Mouse (Mus musculus): ENCODE measurements around the gene Aknad1. TPM values are rescaled to one million over a fixed set of nuclear protein-coding genes. Genes with fewer than 3 reads are reported as not detected.

Gene Aknad1
- polyA plus RNA-seq, 1 experiment, result 0.79 TPM

DNA sequence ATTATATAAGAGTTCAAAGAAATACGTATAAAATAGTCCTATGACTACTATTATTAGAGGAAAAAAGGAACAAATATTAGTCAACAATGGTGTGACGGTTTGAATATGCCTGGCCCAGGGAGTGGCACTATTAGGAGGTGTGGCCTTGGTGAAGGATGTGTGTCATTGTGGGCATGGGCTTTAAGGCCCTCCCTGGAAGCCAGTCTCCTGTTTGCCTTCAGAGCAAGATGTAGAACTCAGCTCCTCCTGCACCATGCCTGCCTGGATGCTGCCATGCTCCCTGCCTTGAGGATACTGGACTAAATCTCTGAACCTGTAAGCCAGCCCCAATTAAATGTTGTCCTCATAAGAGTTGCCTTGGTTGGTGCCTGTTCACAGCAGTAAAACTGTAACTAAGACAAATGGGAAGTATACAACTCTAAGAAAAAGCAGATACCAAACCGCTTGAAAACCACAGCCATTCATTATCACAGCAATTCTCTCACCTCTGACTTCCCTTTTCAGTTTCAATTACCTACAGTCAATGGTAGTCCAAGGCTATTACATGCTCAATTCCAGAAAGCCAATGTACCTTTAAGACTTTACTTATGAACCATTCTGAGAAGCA is 21.5 kb upstream of the Aknad1 start:
- Histone ChIP-seq H3K4me1 (ENCODE audit: control insufficient read depth, insufficient read depth, low read length) (peaks cover 3% of the 10 kb centered on the region), H3K4me3 (ENCODE audit: insufficient read depth, low read length) (no peak overlapping the region), H3K27ac (ENCODE audit: insufficient read depth, low read length) (no peak overlapping the region)
- TF ChIP-seq POLR2A (IDR thresholded peaks at IDR 0.05; ENCODE audit: low read depth, low read length), result no peak
- no peak for TF ChIP-seq CTCF (IDR thresholded peaks at IDR 0.05; ENCODE audit: borderline replicate concordance, insufficient read depth, low read length)

DNA sequence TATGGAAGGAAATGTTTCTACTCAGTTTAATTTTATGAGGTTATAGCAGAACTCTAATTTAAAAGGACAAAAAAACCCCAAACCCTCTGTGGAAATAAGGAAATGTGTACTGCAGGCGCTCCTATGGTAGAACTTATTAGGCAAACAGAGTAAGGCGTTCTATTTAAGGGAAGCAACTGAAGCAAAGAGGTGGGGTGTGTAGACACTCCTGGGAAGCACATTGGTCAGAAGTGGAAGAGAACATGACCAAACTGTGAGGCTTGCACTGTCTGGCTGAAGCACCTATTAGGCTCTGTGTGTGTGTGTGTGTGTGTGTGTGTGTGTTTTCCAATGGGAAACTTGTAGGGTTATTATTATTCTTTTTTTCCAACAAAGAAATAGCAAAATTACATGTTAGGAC is 20.1 kb upstream of the Aknad1 start:
- TF ChIP-seq POLR2A (IDR thresholded peaks at IDR 0.05; ENCODE audit: low read depth, low read length) (no peak), CTCF (IDR thresholded peaks at IDR 0.05; ENCODE audit: borderline replicate concordance, insufficient read depth, low read length) (no peak)
- Histone ChIP-seq H3K4me1 (ENCODE audit: control insufficient read depth, insufficient read depth, low read length) (peaks cover 3% of the 10 kb centered on the region), H3K27ac (ENCODE audit: insufficient read depth, low read length) (no peak overlapping the region), H3K4me3 (ENCODE audit: insufficient read depth, low read length) (no peak overlapping the region)

DNA sequence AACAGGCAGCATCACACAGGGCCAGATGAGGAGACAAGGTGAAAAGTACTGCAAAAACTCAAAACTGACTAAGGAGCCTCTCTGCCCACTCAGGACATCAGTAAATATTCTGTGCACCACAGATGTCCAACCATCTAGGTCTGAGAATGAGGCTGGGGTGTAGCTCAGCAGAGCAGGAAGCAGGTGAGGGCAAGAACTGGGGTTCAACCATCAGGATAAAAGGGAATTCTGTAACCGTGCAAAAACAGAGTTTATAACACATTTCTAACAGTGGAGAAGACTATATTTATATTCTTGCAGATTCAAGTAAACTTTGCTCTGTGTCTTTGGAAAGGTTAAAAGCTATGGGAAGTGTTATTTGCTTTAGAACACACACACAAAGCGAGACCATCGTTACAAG is 19.7 kb upstream of the Aknad1 start:
- H3K4me3 ChIP-seq (ENCODE audit: insufficient read depth, low read length), result no peak overlapping the region
- no peak overlapping the region for H3K27ac ChIP-seq (ENCODE audit: insufficient read depth, low read length)
- H3K4me1 ChIP-seq (ENCODE audit: control insufficient read depth, insufficient read depth, low read length), result peaks cover 3% of the 10 kb centered on the region
- TF ChIP-seq CTCF (IDR thresholded peaks at IDR 0.05; ENCODE audit: borderline replicate concordance, insufficient read depth, low read length) (no peak), POLR2A (IDR thresholded peaks at IDR 0.05; ENCODE audit: low read depth, low read length) (no peak)

DNA sequence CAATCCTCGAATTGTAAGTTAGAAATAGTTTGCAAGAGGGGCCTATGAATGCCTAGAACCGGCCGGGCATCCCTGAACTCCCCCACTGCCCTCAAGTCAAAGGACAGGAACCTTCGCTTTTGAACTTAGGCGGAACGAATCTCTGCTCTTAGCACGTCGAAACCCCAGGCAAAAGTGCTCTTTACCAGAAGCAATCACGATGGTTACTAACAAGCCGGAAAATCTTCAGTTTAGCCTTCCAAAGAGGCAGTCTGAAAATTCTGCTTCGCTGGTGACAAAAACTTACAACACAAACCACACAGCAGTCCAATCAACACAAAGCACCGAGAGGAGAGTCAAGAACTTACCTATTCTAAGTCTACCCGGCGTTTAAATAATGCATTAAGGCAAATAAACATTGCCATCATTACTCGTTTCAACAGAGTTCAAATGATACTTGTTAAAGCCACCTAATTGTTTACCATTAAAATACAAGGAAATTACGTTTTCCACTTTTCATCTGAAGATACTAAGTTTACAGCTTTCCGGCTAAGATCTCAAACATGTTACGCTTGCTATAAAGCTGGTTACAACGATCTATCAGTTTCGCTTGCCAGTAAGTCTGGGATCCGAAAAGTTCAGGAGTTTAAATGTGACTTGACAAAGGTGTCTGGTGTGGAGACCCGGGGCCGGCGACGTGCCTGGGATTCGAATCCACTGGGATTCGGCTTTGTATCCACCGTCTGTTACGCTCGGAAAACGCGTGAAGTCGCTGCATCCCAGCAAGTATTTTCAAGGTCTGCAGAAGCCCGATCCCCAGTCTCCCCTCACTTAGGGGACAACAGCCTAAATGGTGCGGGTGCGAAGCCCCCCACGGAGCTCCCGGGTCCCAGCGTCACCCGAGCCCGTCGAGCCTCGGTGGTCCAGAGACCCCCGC is 18.1 kb upstream of the Aknad1 start:
- Histone ChIP-seq H3K4me1 (ENCODE audit: control insufficient read depth, insufficient read depth, low read length) (peaks cover 3% of the 10 kb centered on the region), H3K4me3 (ENCODE audit: insufficient read depth, low read length) (peak overlapping the region; percentile 89), H3K27ac (ENCODE audit: insufficient read depth, low read length) (peak overlapping the region; percentile 28; the same call in 1 of the 2 replicates)
- TF ChIP-seq POLR2A (IDR thresholded peaks at IDR 0.05; ENCODE audit: low read depth, low read length), result no peak
- TF ChIP-seq CTCF (IDR thresholded peaks at IDR 0.05; ENCODE audit: borderline replicate concordance, insufficient read depth, low read length), result no peak; the same call in 1 of the 2 replicates

DNA sequence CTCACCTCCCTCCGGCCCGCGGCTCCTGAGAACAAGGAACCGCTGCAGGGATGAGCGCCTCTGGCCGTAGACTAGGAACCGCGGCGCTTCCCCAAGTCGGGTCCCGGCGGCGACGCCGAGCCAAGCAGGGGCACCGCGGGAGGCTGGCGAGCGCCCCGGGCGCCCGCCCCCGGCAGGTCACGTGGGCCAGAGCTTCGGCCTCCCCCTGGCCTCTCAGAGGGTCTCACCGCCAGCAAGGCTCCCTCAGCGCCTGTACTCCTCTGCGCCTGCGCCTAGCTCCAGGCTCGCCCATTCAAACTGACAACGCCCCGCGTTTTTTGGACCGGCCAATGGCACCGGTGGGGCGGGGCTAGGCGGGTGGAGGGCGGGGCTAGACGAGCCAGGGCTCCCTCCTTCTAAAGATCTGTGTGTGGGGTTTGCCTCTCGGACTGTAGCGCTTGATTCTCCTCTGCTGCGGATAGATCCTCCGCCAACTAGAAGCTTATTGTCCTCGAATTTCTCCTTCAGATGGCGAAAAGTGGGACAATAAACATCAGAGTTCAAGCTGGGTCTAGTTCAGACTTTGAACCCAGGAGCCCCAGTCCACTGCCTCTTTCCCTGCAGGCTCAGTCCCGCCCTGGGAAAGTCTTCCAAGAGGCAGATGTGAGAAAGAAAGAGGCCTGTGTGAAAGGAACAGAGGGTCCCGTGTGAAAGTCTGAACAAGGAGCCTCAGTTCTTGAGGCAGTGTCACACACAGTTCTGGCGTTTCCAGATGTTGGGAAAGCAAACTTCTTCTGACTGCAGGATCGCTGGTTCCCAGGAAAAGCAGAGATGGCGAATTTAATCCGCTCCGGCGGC is 17.2 kb upstream of the Aknad1 start, which contains the start of gene Gpsm2:
TSS of gene Gpsm2 (minus strand) at position 274 of the 837 bp plus-strand sequence.
- TF ChIP-seq POLR2A (IDR thresholded peaks at IDR 0.05; ENCODE audit: low read depth, low read length), result peak; percentile 92
- TF ChIP-seq CTCF (IDR thresholded peaks at IDR 0.05; ENCODE audit: borderline replicate concordance, insufficient read depth, low read length), result no peak
- H3K4me3 ChIP-seq (ENCODE audit: insufficient read depth, low read length), result peak within 1 kb of the TSS; percentile 89
- peak within 1 kb of the TSS; percentile 60; the same call in 1 of the 2 replicates for H3K27ac ChIP-seq (ENCODE audit: insufficient read depth, low read length)
- peaks cover 3% of the 10 kb centered on the region for H3K4me1 ChIP-seq (ENCODE audit: control insufficient read depth, insufficient read depth, low read length)

DNA sequence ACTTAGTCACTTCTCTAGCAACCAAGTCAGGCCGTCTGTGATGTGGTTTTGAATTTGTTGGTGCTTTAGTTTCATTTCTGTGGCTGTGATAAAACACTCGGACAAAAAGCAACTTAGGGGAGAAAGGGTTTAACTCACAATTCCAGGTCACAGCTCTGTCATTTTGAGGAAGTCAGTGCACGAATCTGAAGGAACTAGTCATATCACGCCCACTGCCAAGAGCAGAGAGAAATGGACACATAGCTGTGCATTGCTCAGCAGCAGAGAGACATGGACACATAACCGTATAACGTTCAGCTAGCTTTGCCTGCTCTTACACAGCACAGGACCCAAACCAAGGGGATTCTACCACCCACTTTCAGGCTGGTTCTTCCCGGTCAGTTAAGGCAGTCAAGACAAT is 13.0 kb upstream of the Aknad1 start:
- no peak overlapping the region for H3K4me3 ChIP-seq (ENCODE audit: insufficient read depth, low read length)
- H3K27ac ChIP-seq (ENCODE audit: insufficient read depth, low read length), result no peak overlapping the region
- no peak for TF ChIP-seq POLR2A (IDR thresholded peaks at IDR 0.05; ENCODE audit: low read depth, low read length)
- TF ChIP-seq CTCF (IDR thresholded peaks at IDR 0.05; ENCODE audit: borderline replicate concordance, insufficient read depth, low read length), result no peak
- no peaks in the 10 kb centered on the region for H3K4me1 ChIP-seq (ENCODE audit: control insufficient read depth, insufficient read depth, low read length)

DNA sequence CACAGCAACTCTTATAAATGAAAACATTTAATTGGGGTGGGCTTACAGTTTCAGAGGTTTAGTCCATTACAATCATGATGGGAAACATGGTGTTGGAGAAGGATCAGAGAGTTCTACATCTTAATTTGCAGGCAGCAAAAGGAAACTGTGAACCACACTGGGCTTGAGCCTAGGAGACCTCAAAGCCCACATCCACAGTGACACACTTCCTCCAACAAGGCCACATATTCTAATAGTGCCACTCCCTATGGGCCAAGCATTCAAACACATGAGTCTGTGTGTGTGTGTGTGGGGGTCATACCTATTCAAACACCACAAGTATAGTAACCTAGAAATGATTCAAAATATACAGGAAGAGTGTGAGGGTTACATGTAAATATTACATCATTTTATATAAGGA is 12.1 kb upstream of the Aknad1 start:
- no peak for TF ChIP-seq CTCF (IDR thresholded peaks at IDR 0.05; ENCODE audit: borderline replicate concordance, insufficient read depth, low read length)
- no peak for TF ChIP-seq POLR2A (IDR thresholded peaks at IDR 0.05; ENCODE audit: low read depth, low read length)
- no peak overlapping the region for H3K27ac ChIP-seq (ENCODE audit: insufficient read depth, low read length)
- H3K4me3 ChIP-seq (ENCODE audit: insufficient read depth, low read length), result no peak overlapping the region
- no peaks in the 10 kb centered on the region for H3K4me1 ChIP-seq (ENCODE audit: control insufficient read depth, insufficient read depth, low read length)

DNA sequence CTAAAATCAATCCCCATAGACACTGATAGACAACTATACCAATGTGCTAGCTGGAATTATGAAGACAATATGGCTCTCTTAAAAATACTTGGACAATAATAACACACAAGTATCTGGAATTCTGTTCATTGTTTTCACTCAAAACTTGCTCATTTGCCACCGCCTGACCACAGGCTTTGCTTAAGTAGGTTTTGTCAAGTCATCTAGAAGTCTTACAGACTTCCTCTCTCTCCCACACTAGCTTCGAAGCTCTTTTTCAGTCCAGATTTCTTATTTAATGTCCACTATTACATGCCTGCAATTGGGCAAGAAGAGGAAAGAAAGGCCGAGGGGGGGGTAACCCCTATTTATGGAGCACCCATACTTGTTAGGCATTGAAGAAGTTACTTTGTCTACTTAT is 11.7 kb upstream of the Aknad1 start:
- no peak for TF ChIP-seq CTCF (IDR thresholded peaks at IDR 0.05; ENCODE audit: borderline replicate concordance, insufficient read depth, low read length)
- TF ChIP-seq POLR2A (IDR thresholded peaks at IDR 0.05; ENCODE audit: low read depth, low read length), result no peak
- Histone ChIP-seq H3K27ac (ENCODE audit: insufficient read depth, low read length) (no peak overlapping the region), H3K4me3 (ENCODE audit: insufficient read depth, low read length) (no peak overlapping the region), H3K4me1 (ENCODE audit: control insufficient read depth, insufficient read depth, low read length) (no peaks in the 10 kb centered on the region)

DNA sequence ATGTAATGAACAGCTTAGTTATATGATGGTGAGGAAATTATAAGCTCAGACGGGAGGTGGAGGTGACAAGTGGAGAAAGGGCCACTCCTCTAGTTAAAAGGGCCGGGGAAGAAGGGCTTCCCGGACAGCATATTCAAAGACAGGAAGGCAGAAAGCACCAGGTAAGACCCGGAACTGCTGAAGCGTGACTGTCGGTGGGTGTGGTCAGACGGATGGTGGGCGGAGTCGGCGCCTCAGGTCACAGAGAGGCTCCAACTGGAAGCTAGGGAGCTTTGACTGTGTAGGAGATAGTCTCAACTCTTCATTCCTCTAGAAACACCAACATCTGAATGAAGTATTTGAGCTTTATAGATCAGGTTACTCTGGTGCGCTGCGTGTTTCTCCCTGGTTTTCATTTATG is 9.1 kb upstream of the Aknad1 start:
- Histone ChIP-seq H3K4me3 (ENCODE audit: insufficient read depth, low read length) (no peak overlapping the region), H3K27ac (ENCODE audit: insufficient read depth, low read length) (no peak overlapping the region), H3K4me1 (ENCODE audit: control insufficient read depth, insufficient read depth, low read length) (no peaks in the 10 kb centered on the region)
- TF ChIP-seq POLR2A (IDR thresholded peaks at IDR 0.05; ENCODE audit: low read depth, low read length) (no peak), CTCF (IDR thresholded peaks at IDR 0.05; ENCODE audit: borderline replicate concordance, insufficient read depth, low read length) (no peak)

All from embryonic fibroblast, embryonic 13.5 days (primary cell).